Mouse (Mus musculus): Measurements from ENCODE around the gene Olfr583. TPM values are rescaled to one million over a fixed set of nuclear protein-coding genes. Genes with fewer than 3 reads are reported as not detected.

Gene Olfr583
- total RNA-seq (2021) = not detected
- long read RNA-seq, experiment 1 = 0 reads
- long read RNA-seq, experiment 2 = 0 reads

DNA sequence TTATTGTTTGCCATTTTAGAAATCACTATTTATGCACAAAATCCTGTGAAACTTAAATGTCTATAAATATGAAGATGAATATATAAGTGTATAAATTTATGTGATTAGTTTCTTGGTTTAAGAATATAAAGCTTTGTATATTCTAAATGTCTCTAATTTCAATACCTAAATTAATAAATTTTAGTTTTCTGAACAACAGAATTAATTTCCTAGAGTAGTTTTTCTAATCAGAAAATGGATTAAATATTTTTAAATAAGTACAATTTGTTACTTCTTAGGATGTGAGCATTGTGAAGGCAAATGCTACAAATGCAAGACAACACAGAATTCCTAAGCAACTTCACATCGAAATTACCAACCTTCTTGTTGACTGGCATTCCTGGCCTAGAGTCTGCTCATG, at the start of gene Olfr583:
TSS of gene Olfr583 (plus strand) at position 301 of the 400 bp plus-strand sequence.
- TF ChIP-seq CTCF (IDR thresholded peaks at IDR 0.05) = no peak
- Histone ChIP-seq H3K4me3 (no peak within 1 kb of the TSS), H3K27ac (no peak within 1 kb of the TSS)
- no peak for DNase-seq
- intact Hi-C loops (cut with DNase I) = no loop called here

DNA sequence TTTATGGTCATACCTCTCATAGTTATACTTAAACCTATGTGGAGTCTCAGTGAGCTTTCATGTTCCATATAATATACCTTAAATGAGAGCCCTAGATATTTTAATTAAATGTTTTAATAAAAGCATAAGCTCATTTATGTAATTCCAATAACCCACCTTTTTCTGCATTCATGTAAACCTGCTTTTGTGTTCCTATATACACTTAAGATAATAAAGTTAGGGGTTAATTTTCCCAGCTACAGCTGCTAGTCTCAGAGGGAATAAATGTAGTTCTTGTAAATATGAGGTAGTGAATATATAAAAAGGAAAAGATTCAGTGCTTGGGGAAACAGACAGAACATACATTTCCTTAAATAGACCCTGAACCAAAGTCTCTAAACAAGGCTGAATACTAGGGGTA, 13.4 kb upstream of the Olfr583 start, which contains the start of gene Olfr582:
TSS of gene Olfr582 (plus strand) at position 301 of the 400 bp plus-strand sequence.
- Histone ChIP-seq H3K4me3 (no peak within 1 kb of the TSS), H3K27ac (no peak within 1 kb of the TSS)
- TF ChIP-seq CTCF (IDR thresholded peaks at IDR 0.05) = no peak
- intact Hi-C loops (cut with DNase I) = no loop called here
- no peak for DNase-seq

- Histone ChIP-seq H3K4me3 (no peak within 1 kb of the TSS), H3K27ac (no peak within 1 kb of the TSS)
- no peak for TF ChIP-seq CTCF (IDR thresholded peaks at IDR 0.05)
- no peak for DNase-seq
- intact Hi-C loops (cut with DNase I) = no loop called here
These were observed 30.5 kb downstream of the Olfr583 start, which contains the start of gene Olfr584 for GRCm38 (mm10) chr7:103081585-103081984. Olfr584 (plus strand) TSS chr7:103081885.

DNA sequence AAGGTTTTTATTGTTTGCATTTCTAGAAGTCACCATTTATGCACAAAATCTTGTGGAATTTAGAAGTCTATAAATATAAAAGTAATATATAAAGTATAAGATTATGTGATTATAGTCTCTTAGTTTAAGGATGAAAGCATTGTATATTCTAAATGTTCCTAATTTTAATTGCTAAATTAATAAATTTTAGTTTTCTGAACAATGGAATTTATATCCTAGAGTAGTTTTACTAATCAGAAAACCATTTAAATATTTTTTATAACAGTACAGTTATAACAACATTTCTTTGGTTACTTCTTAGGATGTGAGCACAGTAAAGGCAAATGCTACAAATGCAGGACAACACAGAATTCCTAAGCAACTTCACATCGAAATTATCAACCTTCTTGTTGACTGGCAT, 46.3 kb downstream of the Olfr583 start, which contains the start of gene Olfr585:
TSS of gene Olfr585 (plus strand) at position 301 of the 400 bp plus-strand sequence.
- TF ChIP-seq CTCF (IDR thresholded peaks at IDR 0.05) = no peak
- Histone ChIP-seq H3K4me3 (no peak within 1 kb of the TSS), H3K27ac (no peak within 1 kb of the TSS)
- DNase-seq = no peak
- intact Hi-C loops (cut with DNase I) = no loop called here

Other genes with a start within 250 kb of the Olfr583 start
- not detected for gene Olfr564, start 247.8 kb upstream of the Olfr583 start, total RNA-seq (2021)
- gene Olfr566, start 192.5 kb upstream of the Olfr583 start, total RNA-seq (2021) = not detected
- gene Olfr568, start 174.2 kb upstream of the Olfr583 start, total RNA-seq (2021) = not detected
- gene Olfr569, start 160.4 kb upstream of the Olfr583 start, total RNA-seq (2021) = not detected
- gene Olfr570, start 156.7 kb upstream of the Olfr583 start, total RNA-seq (2021) = not detected
- not detected for gene Olfr571, start 133.8 kb upstream of the Olfr583 start, total RNA-seq (2021)
- gene Olfr572, start 126.9 kb upstream of the Olfr583 start, total RNA-seq (2021) = not detected
- not detected for gene Olfr573-ps1, start 108.7 kb upstream of the Olfr583 start, total RNA-seq (2021)
- gene Olfr574, start 102.8 kb upstream of the Olfr583 start, total RNA-seq (2021) = not detected
- gene Olfr575, start 92.5 kb upstream of the Olfr583 start, total RNA-seq (2021) = not detected
- gene Olfr576, start 88.6 kb upstream of the Olfr583 start, total RNA-seq (2021) = not detected
- not detected for gene Olfr577, start 75.4 kb upstream of the Olfr583 start, total RNA-seq (2021)
- not detected for gene Olfr578, start 62.0 kb upstream of the Olfr583 start, total RNA-seq (2021)
- gene Olfr582, start 13.3 kb upstream of the Olfr583 start, total RNA-seq (2021) = not detected
- gene Olfr584, start 30.6 kb downstream of the Olfr583 start, total RNA-seq (2021) = not detected
- gene Olfr585, start 46.4 kb downstream of the Olfr583 start, total RNA-seq (2021) = not detected
- gene Olfr586, start 74.3 kb downstream of the Olfr583 start, total RNA-seq (2021) = not detected
- gene Olfr588-ps1, start 89.6 kb downstream of the Olfr583 start, total RNA-seq (2021) = not detected
- gene Olfr589, start 105.1 kb downstream of the Olfr583 start, total RNA-seq (2021) = not detected
- not detected for gene Olfr591, start 127.0 kb downstream of the Olfr583 start, total RNA-seq (2021)
- not detected for gene Olfr592, start 133.5 kb downstream of the Olfr583 start, total RNA-seq (2021)
- gene Olfr593, start 160.6 kb downstream of the Olfr583 start, total RNA-seq (2021) = not detected
- gene Olfr594, start 165.7 kb downstream of the Olfr583 start, total RNA-seq (2021) = not detected
- gene Usp17ld, start 201.2 kb downstream of the Olfr583 start, total RNA-seq (2021) = not detected